Mouse (Mus musculus) kidney, adult 2 months (tissue): Measurements from ENCODE around the gene Cables2.

ENCODE experiments used
- CTCF ChIP-seq: fragments of 200-500 bp; conservative IDR thresholded peaks from 2 replicates; pipeline ENCODE4 v1.5.1; 2011; ENCODE audit warnings: low read depth, mild to moderate bottlenecking, control low read depth, low read length, moderate library complexity, mixed read lengths; ENCODE audit not compliant: insufficient read depth, insufficient read length
- POLR2A ChIP-seq: fragments of 200-500 bp; IDR thresholded peaks from one replicate; pipeline ENCODE4 v1.6.1; 2011; ENCODE audit warnings: low read depth, low read length, control low read depth

- TF ChIP-seq POLR2A (no peak), CTCF (no peak)
Measured at GRCm38 (mm10) chr2:180262441-180262840, 10.9 kb downstream of the Cables2 start.
